Mouse (Mus musculus) c-Kit-positive CD71-positive TER-119-negative erythroid progenitor cells, embryonic 14.5 days (primary cell): ENCODE results near the gene Dnajc13.

Experiments used
- DNase-seq: peaks from one replicate; pipeline ENCODE4 v3.0.0-alpha.2; 2013; ENCODE audit warnings: low read depth

Dnajc13 gene

DNA sequence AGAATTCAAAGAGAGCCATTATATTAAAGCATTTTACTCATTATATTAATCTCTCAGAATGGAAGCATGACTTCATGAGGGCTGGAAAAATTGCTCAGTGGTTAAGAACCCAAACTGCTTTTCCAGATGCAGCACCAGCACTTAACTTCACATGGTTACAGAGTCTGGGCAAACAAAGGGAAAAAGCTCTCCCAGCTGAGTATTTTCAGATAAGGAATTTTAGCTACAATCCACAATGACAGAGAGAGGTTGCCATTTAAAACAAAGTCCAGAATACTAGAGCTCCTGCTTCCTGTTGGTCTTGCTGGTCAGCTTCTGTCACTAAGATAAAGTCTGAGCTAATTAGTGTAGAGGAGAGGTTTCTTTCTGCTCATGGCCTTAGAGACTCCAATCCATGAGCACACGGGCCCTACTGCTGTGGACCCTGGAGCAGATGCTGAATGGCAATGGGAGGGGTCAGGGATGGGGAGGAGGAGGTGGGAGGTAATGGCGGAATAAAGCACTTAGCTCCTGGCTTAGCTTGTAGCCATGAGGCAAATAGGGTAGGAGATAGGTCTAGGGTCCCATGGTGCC, 154.1 kb downstream of the Dnajc13 start:
- DNase-seq: no peak

DNA sequence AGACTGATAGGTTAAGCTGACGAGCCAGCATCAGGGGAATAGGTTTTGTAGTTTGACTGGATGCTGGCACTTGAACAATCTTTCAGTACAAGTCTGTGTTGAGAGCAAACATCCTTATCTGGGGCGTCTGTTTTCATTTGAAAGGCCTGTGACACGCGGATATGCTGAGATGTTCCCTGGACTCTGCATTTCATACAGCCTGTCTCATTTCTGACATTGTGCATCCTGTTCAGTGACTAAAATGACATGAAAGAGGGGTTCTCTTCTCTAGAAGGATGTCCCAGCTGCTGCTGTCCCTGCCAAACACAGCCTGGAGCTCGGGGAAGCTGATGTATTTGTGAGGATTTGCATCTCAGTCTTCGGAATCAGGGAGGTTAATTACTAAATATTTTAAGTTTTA, 155.2 kb downstream of the Dnajc13 start:
- DNase-seq: no peak

DNA sequence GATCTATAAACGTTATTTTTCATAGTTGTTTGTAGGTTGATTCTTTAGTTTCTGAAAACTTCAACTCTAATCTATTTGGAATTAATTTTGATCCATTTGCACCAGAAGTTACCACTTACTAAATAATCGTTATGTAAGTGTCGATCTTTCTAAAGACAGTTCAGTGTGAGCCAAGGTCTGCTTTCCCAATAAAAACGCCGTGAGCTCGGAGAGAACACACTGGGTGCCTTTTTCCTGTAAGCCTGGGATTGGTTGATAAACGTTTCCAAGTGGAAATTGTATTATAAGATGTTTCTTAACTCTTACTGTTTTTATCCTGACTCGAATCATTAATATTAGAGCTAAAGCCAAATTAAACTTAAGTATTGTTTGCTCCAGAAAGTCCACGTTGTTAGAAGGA, 155.8 kb downstream of the Dnajc13 start:
- DNase-seq: no peak

DNA sequence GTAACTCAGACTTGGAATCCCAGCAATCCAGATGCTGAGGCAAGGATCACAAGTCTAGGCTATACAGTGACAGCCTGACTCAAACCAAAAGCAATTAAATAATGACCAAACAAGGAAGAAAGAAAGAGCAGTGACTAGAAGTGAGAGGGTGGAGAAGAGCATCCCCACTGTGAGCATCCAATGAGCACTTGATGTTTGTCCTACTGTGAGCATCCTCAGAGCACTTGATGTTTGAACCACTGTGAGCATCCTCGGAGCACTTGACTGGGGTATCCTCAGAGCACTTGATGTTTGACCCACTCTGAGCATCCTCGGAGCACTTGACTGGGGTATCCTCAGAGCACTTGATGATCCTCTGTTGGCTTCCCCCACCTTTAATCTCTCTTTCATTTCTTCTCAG, 157.7 kb downstream of the Dnajc13 start:
- no peak for DNase-seq

DNA sequence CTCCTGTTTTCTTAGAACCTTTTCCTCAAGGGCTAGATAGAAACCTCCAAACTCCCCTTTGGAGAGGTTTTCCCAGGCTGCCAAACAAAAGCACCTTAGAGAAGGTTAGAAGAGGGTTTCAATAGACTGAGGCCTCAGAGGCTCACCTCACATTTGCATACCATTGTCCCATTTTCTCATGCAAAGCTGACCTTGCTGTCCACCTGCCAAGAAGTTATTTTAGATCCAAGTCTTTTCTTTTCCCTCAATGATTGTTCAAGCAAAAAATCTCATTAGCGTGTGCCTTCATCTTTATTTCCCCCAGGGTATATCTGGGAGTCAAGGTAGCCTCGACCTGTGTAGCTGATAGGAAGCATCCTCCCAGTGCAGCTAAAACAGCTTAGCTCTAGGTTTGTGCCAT, 159.8 kb downstream of the Dnajc13 start:
- DNase-seq: no peak

DNA sequence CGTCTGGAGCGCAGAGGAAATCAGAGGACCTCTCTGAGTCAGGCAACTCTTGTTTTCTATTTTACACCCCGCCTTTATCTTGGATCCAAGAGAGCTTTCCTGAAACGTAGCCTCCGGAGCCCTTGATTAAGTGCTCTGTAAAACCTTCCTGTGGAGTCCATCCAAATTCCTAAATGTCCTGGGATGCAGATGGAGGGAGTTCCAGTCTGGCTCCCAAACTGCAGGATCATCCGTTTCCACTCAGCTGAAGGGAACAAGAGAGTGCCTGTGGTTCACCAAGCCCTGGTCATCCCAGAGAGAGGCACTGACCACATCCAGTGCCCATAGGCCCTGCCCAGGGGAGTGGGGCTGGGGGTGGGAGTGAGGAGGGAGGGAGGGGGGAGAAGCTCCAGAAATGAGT, 160.4 kb downstream of the Dnajc13 start:
- DNase-seq: no peak

DNA sequence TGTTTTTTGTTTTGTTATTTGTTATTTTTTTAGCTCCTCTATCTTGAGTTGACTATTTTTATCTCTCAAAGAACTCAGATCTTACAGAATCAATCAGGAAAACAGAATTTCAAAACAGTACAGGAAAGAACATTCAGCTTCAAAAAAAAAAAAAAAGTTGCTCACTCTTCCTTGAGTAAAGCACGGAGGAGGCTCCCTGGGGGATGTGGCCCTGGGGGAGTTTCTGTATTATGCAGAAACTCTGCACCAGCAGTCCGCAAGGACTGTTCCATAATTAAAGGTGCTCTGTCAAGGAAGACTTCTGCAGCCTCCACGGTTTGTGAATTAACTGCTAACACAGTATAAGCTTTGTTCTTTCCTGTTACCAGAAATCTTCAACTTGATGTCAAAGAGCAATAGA, 161.3 kb downstream of the Dnajc13 start:
- DNase-seq: no peak
